Mouse (Mus musculus): ENCODE measurements at regions not wholly inside any gene's neighbourhood (a gene's known extent, or its start where the extent isn't known, plus 50 kb on each side); places are given as distances from the start of the nearest gene placed in this dataset.
A peak's percentile ranks its signal among the peaks of the same experiment; 100 is the strongest.

DNA sequence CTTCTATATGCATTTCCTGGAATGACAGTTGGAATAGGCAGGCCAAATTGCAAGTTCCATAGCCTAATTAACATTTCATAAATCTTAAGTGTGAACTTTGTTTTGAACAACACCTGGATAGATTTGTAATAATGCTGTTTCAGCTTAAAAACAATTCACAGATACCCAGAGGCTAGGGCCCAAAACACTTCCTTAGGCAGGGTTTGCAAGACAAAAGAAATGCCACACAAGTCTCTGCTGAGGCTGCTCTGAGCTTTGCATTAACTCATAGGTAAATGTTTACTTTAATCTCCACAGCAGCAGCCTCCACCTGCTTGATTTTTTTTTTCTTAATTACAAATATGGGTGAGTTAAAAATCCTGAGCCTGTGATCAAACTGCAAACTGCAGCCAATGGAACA is 118.4 kb downstream of the Gnat3 start:
- no peak for DNase-seq (ENCODE audit: low spot score)

DNA sequence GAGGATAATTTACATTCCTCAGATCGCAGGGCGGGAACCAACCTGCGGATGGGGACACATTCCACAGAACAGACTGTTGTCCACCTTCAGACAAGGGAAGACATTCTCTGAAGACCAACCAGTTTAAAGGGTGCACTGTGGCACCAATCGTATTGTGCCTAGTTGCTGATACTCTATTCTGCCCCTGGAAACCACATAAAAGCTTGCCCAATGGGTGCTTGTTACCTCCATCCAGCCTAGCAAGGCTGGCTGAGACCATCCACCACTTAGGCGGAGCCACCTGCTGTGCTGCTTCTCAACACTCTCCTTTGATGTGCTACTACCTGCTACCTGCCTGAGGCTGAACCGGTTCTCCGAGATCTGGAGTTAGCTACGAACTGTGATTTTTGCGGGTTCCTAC is 119.9 kb downstream of the Gnat3 start:
- no peak for DNase-seq (ENCODE audit: low spot score)

DNA sequence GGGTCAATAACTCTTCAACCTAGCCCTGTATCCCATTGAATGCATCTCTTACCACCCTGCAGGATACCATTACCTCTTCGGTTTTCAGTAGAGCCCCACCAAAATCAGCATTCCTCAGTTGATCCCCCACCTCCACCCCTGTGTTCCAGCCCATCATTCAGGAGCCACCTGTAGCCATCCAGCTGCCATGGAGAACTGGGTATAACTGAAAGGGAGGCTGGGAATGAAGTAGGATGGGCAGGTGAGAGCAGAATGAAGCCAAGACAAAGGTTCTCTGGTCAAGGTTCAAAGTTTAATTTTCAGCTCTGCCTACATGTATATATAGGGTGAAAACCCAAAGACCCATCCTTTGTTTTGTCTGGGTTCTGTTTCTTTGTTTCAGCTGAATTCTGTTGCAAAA is 121.4 kb downstream of the Gnat3 start:
- no peak for DNase-seq (ENCODE audit: low spot score)

DNA sequence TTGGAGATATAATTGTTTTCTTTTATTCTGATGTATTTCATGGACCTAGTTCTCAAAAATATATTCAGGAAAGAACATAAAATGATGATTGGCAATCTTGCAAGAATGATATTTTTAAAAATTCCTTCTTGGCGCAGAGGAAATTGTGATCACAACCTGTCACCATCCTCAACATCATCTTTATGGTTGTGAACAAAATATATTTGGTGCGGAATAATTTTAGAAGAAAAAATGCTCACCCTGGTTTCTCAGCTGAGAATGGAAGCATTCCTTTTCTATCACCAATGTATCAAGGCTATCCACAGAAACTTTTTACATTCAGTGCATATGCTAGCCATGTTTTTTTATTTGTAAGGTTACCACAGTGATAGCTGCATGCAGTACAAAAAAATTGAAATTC is 123.1 kb downstream of the Gnat3 start:
- no peak for DNase-seq (ENCODE audit: low spot score)

DNA sequence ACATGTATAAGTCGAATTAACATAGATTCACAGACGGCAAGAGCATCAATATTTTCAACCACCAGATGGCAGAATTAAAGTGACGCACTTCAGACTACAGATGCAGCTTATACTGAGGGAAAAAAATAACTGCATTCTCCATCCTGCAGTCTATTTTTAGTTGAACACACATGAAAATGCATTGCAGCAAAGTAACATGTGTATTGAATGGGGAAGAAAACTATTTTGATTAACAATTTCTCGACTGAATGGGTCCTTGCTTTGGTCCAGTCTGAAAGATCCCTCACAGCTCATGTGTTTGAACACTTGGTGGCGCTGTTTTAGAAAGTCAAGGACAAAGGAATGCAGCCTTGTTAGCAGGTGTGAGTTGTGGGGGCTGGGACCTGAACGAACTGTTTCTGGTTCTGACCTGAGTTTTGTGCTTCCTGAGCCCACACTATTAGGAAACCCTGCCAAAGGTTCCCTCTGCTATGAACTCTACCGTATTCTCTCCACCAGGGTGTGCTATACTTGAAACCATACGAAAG is 125.6 kb downstream of the Gnat3 start:
- DNase-seq (ENCODE audit: low spot score), result peak; percentile 59

DNA sequence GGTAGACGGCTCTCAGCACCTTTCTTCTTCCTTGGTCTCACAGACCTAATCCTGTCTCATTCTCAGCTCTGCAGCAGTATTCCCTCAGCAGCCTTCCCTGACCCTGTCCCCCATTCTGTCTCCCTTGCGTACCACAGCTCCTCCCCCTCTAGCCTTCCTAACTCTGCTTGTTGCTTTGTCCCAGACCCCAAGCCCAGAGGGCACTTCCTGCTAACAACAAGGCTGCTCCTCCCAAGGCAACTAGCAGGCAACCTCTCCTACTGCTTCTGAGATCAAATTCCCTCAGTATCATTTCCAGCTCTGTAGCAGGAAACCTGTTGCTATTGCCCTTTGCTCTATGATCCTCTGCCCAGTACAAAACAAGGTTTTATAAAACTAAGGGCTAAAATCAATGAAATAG is 127.6 kb downstream of the Gnat3 start:
- DNase-seq (ENCODE audit: low spot score), result no peak

DNA sequence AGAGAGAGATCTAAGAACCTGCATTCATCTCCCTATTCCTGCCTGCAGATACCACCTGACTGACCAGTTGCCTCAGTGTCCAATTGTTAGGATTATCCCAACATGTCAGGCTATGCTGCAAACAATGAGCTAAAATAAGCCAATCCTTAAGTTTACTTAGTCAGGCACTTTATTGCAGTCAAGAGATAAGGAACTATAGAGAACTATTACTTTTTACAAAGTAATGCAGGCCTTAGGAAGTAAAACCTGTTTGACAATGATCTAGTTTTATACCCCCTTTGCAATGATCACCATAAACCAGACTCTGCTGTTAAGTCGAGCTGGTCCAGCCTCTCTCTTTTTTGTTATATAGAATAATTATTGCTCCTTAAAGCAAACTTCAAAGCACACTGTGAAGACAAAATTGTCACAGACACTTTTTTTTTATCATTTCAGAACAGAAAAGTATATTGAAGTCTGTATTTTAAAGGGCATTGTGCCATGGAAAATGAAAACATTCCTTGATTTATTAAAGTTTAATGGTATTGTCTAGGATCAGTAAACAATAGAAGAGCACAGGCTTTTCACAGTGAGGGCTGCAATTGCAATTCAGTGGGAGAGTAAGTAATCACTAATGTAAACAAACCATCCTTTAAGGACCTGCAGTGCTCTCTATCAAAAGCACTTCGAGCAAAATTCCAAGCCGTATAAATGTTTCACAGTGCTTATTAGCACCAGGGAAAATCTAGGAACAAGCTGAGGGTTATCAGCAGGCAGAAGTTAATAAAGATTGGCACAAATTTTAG is 152.7 kb downstream of the Gnat3 start:
- DNase-seq (ENCODE audit: low spot score), result no peak

DNA sequence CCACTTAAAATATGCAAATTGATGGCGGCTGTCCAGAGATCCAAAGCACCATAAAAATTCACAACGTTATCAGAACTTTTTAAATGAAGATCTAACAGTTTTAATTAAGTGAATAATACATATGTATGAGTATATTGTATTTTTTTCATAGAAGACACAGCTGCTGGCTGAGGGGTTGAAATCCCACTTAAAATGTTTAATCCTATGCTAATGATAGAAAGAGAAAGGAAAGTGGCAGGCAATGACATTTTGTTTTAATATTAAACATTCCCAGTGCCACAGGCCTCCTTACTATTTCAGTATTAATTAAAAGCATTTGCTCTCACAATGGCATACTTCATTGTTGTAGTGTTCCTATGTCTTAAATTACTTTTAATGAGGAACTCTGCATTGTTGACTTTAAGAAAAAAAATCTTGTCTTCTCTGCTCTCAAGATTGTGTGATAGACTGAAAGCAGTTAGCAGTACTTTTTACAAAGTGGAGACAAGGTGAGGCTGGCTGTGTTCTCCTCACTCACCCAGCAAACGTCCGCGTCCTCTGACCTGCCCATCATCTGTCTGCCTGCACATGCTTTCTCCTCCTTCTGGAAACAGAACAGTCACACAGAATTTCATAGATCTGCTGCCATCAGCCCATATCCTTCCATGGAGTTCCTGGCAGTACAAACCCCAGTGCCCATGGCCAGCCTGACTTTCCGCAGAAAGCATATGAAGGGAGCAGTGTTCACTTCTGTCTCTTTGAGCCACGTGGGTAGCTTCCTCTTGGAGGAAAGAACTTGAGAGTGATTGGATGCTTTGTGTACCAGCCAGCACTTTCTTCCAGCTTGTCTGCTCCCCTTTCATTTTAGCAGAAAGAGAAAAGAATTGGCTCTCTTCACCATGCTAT is 173.7 kb downstream of the Gnat3 start:
- no peak for DNase-seq (ENCODE audit: low spot score)

DNA sequence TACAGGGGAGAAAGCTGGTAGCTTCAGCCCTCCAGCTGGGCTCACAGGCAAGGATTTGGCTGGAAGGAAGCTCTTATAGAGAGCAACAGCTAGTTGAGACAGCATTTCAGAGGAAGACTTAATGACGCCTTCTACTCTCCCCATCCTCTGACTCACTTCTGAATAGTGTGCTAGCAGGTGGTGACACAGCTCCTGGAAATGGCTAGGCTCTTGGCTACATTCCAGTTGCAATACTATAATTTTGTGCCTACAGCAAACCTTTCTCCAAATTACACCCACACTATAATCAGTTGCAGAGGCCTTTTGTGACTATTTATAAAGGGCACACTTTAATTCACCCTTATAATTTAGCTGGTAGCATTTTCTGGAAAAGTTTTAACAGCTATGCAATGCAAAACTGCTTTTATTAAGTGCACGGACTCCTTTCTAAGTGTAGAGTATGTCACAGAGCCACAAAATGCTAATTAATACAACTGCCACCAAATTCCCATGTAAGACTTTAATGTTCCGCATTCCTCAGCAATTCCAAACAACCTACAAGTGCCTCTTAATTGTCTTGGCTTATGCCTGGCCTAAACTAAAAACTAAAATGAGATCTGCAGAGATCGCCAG is 175.2 kb downstream of the Gnat3 start:
- DNase-seq (ENCODE audit: low spot score), result peak; percentile 13

DNA sequence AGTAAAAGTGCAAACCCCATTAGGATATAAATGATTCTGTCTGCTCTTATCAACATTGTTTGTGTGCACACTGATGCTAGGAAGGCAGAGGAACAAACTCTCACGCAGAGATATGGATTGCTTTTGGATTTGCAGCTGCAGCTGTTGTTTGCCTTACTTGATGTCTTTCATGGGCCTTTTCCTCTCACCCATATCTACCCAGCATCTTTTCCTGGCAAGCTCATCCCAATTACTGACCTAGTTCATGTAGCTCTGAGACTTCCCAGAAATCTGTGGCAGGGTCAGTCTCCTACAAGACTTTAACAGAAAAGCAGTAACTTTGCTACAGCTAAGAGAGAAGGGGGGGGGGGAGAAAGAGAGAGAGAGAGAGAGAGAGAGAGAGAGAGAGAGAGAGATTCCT is 189.9 kb downstream of the Gnat3 start:
- no peak for DNase-seq (ENCODE audit: low spot score)

DNA sequence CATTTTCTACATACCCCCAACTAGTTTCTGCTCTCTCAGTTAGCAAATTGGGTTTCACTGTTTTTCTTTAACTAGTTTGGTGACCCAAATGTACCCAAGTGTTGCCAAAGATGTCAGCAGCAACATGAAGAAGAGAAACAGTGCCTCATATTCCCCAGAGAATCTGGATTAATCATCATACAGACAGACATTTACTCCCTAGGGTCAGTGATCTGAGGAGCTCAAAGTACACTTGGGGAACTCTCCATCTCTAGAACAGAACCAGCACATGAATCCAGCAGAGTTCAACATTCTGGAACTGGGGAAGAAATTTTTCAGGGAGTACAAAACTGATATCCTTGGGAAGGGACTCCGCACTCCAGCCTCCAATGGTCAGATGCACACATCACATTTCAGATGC is 191.4 kb downstream of the Gnat3 start:
- no peak for DNase-seq (ENCODE audit: low spot score)

DNA sequence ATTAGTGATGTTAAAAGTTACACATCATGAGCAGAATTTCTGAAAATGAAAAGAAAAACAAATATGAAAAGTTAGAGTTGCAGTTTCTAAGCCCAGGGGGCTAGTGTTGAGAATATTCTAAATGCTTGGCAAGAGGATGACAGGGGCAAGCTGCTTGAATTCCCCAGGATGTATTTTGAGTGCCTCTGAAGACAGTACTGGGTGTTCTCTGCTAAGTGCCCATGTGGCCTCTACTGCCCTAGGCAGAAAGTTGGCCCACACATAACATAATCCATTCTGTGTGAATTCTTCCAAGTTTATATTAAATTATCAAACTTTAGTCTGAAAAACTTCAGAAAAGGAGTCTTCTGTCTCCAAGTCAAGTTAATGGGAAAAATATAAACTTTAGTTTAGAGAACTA is 196.6 kb downstream of the Gnai1 start:
- no peak for DNase-seq (ENCODE audit: low spot score)

DNA sequence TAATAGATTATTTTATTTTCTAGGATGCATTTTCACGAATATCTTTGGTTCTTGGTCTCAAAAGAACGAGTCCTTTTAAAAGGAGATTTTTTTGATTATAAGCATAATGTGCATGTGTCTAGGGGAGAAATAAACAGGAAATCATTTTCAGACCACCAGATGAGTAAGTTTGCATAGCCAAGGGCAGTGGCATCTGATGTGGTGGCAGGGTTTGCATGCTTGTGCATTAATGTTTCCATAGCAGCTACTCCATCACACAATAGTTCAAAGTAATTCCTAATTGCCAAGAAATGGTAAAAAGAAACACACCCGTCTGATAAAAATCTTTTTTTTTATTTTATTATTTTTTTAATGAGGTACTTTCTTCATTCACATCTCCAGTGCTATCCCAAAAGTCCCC is 182.3 kb downstream of the Gnai1 start:
- DNase-seq (ENCODE audit: low spot score), result no peak

DNA sequence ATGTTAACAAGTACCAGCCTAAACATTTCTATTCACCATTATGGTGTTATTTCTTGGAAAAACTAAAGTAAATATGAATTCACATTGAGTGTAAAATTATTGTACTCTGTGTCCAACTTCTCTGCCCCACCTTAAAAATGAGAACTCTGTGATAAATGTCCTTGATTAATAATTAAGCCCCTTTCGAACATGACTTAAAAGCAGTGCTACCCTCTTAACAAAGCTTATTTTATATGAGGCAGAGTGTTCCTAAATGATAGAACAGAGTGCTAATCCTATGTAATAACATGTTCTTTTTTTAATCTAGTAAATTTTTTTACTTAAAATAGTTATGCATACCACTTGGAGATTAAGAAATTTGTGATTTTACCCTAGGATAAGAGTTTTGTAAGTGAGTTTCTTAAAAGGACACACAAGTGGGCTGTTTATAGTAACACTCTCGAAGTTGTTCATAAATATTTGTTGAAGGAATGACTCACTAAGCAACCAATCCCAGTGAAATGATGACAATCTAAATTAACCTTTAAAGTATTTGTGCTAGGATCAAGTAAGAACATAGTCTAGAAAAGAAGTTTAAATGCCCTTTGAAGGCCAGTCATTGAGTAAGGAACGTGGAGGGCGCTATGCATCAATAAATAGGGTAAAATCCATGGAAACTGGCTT is 148.6 kb downstream of the Gnai1 start:
- DNase-seq (ENCODE audit: low spot score), result no peak

Data from layer of hippocampus, adult 11-12 months (tissue).